Mouse (Mus musculus) MEL (cell line): ENCODE data around the gene Hbb-bs.

Source experiments
- CTCF ChIP-seq, 3 experiments: IDR thresholded peaks in 2 of 3; conservative IDR thresholded peaks in 1 of 3; 2 replicates each; pipeline ENCODE4 v1.5.1; 2011 to 2012; ENCODE audit warnings: low read length in 3 of 3, low read depth in 2 of 3, mild to moderate bottlenecking in 2 of 3, improper control_type of control experiment in 1 of 3, inconsistent platforms in 1 of 3, mixed read lengths in 1 of 3, moderate library complexity in 1 of 3; ENCODE audit not compliant: control insufficient read depth in 1 of 3, insufficient read depth in 1 of 3, poor library complexity in 1 of 3, severe bottlenecking in 1 of 3
- E2F4 ChIP-seq: IDR thresholded peaks from 2 replicates; pipeline ENCODE4 v1.6.1; 2011; ENCODE audit warnings: low read depth, low read length, improper control_type of control experiment, borderline replicate concordance
- EP300 ChIP-seq, 2 experiments: IDR thresholded peaks; 2 replicates each; pipeline ENCODE4 v1.6.1; 2011; ENCODE audit warnings: improper control_type of control experiment in 2 of 2, low read length in 2 of 2, low read depth in 1 of 2, mild to moderate bottlenecking in 1 of 2
- GABPA ChIP-seq: IDR thresholded peaks from 2 replicates; pipeline ENCODE4 v1.6.1; 2012; ENCODE audit warnings: low read depth, mild to moderate bottlenecking, inconsistent platforms, low read length, improper control_type of control experiment, moderate library complexity
- GATA1 ChIP-seq: IDR thresholded peaks from 2 replicates; pipeline ENCODE4 v1.6.1; 2011; ENCODE audit warnings: low read depth, low read length, improper control_type of control experiment
- MXI1 ChIP-seq: IDR thresholded peaks from 2 replicates; pipeline ENCODE4 v1.6.1; 2011; ENCODE audit warnings: mild to moderate bottlenecking, low read depth, low read length, improper control_type of control experiment
- MYC ChIP-seq: IDR thresholded peaks from 2 replicates; pipeline ENCODE4 v1.6.1; 2011; ENCODE audit warnings: low read depth, mild to moderate bottlenecking, low read length, improper control_type of control experiment, moderate library complexity
- POLR2A ChIP-seq, 2 experiments: IDR thresholded peaks; 2 replicates each; pipeline ENCODE4 v1.6.1; 2011 to 2012; ENCODE audit warnings: low read length in 2 of 2, mild to moderate bottlenecking in 2 of 2, control low read depth in 1 of 2, improper control_type of control experiment in 1 of 2, low read depth in 1 of 2, moderate library complexity in 1 of 2; ENCODE audit not compliant: control insufficient read depth in 1 of 2, insufficient read depth in 1 of 2, poor library complexity in 1 of 2
- TAL1 ChIP-seq: IDR thresholded peaks from 2 replicates; pipeline ENCODE4 v1.6.1; 2012; ENCODE audit warnings: mild to moderate bottlenecking, inconsistent platforms, low read length, moderate library complexity, mixed read lengths
- USF1 ChIP-seq: IDR thresholded peaks from 2 replicates; pipeline ENCODE4 v1.6.1; 2014; ENCODE audit warnings: low read depth, mild to moderate bottlenecking, inconsistent platforms, low read length, improper control_type of control experiment, moderate library complexity
- ZKSCAN1 ChIP-seq: IDR thresholded peaks from 2 replicates; pipeline ENCODE4 v1.6.1; 2012; ENCODE audit warnings: low read depth, mild to moderate bottlenecking, inconsistent platforms, low read length, improper control_type of control experiment, moderate library complexity
- ZNF384 ChIP-seq: IDR thresholded peaks from 2 replicates; pipeline ENCODE4 v1.6.1; 2012; ENCODE audit warnings: low read depth, mild to moderate bottlenecking, inconsistent platforms, low read length, improper control_type of control experiment

DNA sequence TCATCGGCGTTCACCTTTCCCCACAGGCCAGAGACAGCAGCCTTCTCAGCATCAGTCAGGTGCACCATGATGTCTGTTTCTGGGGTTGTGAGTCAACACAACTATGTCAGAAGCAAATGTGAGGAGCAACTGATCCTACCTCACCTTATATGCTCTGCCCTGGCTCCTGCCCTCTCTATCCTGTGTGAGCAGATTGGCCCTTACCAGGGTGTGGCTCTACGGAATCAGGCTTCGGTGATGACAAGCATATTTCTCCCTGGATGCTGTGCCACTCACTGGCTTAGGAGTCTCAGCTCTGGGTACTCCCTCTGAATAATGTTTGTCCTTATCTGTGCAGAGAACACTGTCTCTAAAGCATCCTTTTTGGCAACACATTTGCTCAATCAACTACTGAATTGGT, at the start of gene Hbb-bs:
- TF ChIP-seq MXI1 (no peak), EP300 (IDR thresholded peaks at IDR 0.05; ENCODE audit: low read depth in 1 of 2, low read length in 2 of 2) (peak in 1 of 2 experiments; percentile 5; a peak in 1 of 4 replicates), TAL1 (no peak), ZNF384 (no peak), ZKSCAN1 (no peak), CTCF (IDR thresholded peaks at IDR 0.05 in 2 of 3, conservative IDR thresholded peaks at IDR 0.05 in 1 of 3; ENCODE audit: control insufficient read depth in 1 of 3, insufficient read depth in 1 of 3, low read depth in 2 of 3, low read length in 3 of 3, poor library complexity in 1 of 3, severe bottlenecking in 1 of 3) (no peak), POLR2A (IDR thresholded peaks at IDR 0.05; ENCODE audit: control insufficient read depth in 1 of 2, insufficient read depth in 1 of 2, low read depth in 1 of 2, low read length in 2 of 2, poor library complexity in 1 of 2) (no peak), GABPA (no peak), USF1 (no peak), GATA1 (0 out of 2 replicates have a peak, but pooled peaks have one; percentile 13), MYC (no peak), E2F4 (no peak)
